Mouse (Mus musculus) bone marrow, adult 2 months (tissue): ENCODE data around the gene Nucks1.

ENCODE experiments used
- CTCF ChIP-seq: fragments of 200-500 bp; IDR thresholded peaks from 2 replicates; pipeline ENCODE4 v1.5.1; 2011; ENCODE audit warnings: low read length, control low read depth; ENCODE audit not compliant: control insufficient read depth, insufficient read depth
- POLR2A ChIP-seq: fragments of 200-500 bp; IDR thresholded peaks from 2 replicates; pipeline ENCODE4 v1.6.1; 2011; ENCODE audit warnings: low read depth, mild to moderate bottlenecking, control low read depth, low read length, borderline replicate concordance; ENCODE audit not compliant: control insufficient read depth

GRCm38 (mm10) chr1:131940711-131941244 is 30.4 kb downstream of the Nucks1 start:
- no peak for TF ChIP-seq CTCF
- TF ChIP-seq POLR2A, result no peak
